Mouse (Mus musculus) stomach, embryonic 16.5 days (tissue): Measurements from ENCODE around the gene Rfx7. TPM values are rescaled to one million over a fixed set of nuclear protein-coding genes. Genes with fewer than 3 reads are reported as not detected.
"Not testable (repeated sequence)": the region's sequence is repeated elsewhere in the genome, so short reads cannot be mapped to it uniquely, and the experiment has no call there.

Source experiments
- ATAC-seq: fragments of 200-750 bp; cut with Nextera tagmentation; 2 replicates; pipeline ENCODE4 v1.8.0; 2017; ENCODE audit warnings: moderate number of reproducible peaks, moderate TSS enrichment; ENCODE audit not compliant: insufficient read depth, low FRiP score
- H3K27ac ChIP-seq: fragments of 300-500 bp; sonication (generic); 2 replicates; pipeline ENCODE4 v1.5.1; 2014; ENCODE audit warnings: low read length
- H3K27me3 ChIP-seq: fragments of 300-500 bp; sonication (generic); 2 replicates; pipeline ENCODE4 v1.6.1; 2014; ENCODE audit warnings: low read length, control low read depth, mixed read lengths; ENCODE audit not compliant: control insufficient read depth, insufficient read depth
- H3K36me3 ChIP-seq: fragments of 300-500 bp; sonication (generic); 2 replicates; pipeline ENCODE4 v1.6.1; 2014; ENCODE audit warnings: low read length; ENCODE audit not compliant: control insufficient read depth, insufficient read depth
- H3K4me1 ChIP-seq: fragments of 300-500 bp; sonication (generic); 2 replicates; pipeline ENCODE4 v1.6.1; 2014; ENCODE audit warnings: low read length, control low read depth, mixed read lengths; ENCODE audit not compliant: control insufficient read depth, insufficient read depth
- H3K4me2 ChIP-seq: fragments of 300-500 bp; sonication (generic); 2 replicates; pipeline ENCODE4 v1.6.1; 2014; ENCODE audit warnings: low read depth, low read length, mixed read lengths
- H3K4me3 ChIP-seq: fragments of 300-500 bp; sonication (generic); replicated peaks from 2 replicates; pipeline ENCODE4 v1.5.1; 2014; ENCODE audit warnings: mild to moderate bottlenecking, low read length
- H3K9ac ChIP-seq: fragments of 300-500 bp; sonication (generic); 2 replicates; pipeline ENCODE4 v1.6.1; 2014; ENCODE audit warnings: low read length
- H3K9me3 ChIP-seq: fragments of 300-500 bp; sonication (generic); replicated peaks from 2 replicates; pipeline ENCODE4 v1.6.1; 2016; ENCODE audit warnings: low read length, control low read depth; ENCODE audit not compliant: control insufficient read depth
- WGBS: fragments of 180-500 bp; shearing (Covaris S2); extraction: QIAGEN DNeasy Blood & Tissue Kit; methylation state at CpG from one replicate; pipeline ENCODE4 v1.1.7; 2014; 5-methylcytosine and 5-hydroxymethylcytosine counted together
- polyA plus RNA-seq: library from polyadenylated mRNA; unstranded; fragments of >200 nt; fragmentation: Nextera tagmentation; extraction: Ambion mirVana; gene quantifications from 2 replicates; pipeline ENCODE4 v1.2.1, GENCODE M21; 2015

Rfx7 gene
- polyA plus RNA-seq, 1 experiment from 2014 or later: 8.8 TPM

DNA sequence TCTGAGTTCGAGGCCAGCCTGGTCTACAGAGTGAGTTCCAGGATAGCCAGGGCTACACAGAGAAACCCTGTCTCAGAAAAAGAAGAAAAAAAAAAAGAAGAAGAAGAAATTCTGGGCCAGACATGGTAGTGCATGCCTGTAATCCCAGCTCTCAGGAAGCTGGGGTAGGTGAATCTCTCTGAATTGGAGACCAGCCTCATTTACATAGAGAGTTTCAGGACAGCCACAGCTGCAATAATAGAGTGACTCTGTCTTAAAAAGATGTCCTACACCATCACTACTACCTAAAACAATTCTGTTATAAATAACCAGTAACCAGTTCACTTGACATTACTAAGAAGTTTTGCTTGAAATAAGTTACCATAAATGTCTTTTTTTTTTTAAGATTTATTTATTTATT is 58.8 kb downstream of the Rfx7 start:
- H3K9ac ChIP-seq: no peak overlapping the region
- no peak for ATAC-seq
- 0 out of 2 replicates have a peak, but pooled peaks cover 4% of the 10 kb centered on the region for H3K36me3 ChIP-seq
- no peaks in the 10 kb centered on the region for H3K27me3 ChIP-seq
- 100% methylated on average over 1 of the region's 1 CpGs for WGBS
- no peak overlapping the region for H3K4me3 ChIP-seq
- no peak overlapping the region for H3K4me2 ChIP-seq
- no peak overlapping the region for H3K27ac ChIP-seq
- no peaks in the 10 kb centered on the region for H3K4me1 ChIP-seq
- H3K9me3 ChIP-seq: no peaks in the 10 kb centered on the region

GRCm38 (mm10) chr9:72592016-72592415 is 60.0 kb downstream of the Rfx7 start:
- Histone ChIP-seq H3K4me2 (no peak overlapping the region), H3K9ac (no peak overlapping the region), H3K27me3 (no peaks in the 10 kb centered on the region), H3K4me3 (no peak overlapping the region), H3K9me3 (no peaks in the 10 kb centered on the region), H3K4me1 (no peaks in the 10 kb centered on the region), H3K27ac (no peak overlapping the region), H3K36me3 (0 out of 2 replicates have a peak, but pooled peaks cover 4% of the 10 kb centered on the region)
- ATAC-seq: no peak

DNA sequence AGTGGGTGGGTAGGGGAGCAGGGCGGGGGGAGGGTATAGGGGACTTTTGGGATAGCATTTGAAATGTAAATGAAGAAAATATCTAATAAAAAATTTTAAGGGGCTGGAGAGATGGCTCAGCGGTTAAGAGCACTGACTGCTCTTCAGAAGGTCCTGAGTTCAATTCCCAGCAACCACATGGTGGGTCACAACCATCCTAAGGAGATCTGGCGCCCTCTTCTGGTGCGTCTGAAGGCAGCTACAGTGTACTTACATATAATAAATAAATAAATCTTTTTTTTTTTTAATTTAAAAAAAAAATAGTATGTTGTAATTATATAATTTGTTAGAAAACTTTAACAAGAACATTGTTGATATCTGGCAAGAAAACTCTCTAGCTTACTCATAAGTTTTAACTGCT is 62.6 kb downstream of the Rfx7 start:
- H3K27ac ChIP-seq, H3K4me3 ChIP-seq, H3K9me3 ChIP-seq, H3K36me3 ChIP-seq, H3K27me3 ChIP-seq, H3K4me1 ChIP-seq, ATAC-seq, H3K4me2 ChIP-seq, H3K9ac ChIP-seq: not testable (repeated sequence)
- WGBS: 84% methylated on average over 4 of the region's 4 CpGs

- Histone ChIP-seq H3K4me2 (no peak overlapping the region), H3K36me3 (no peaks in the 10 kb centered on the region), H3K9ac (no peak overlapping the region), H3K9me3 (no peaks in the 10 kb centered on the region), H3K4me3 (no peak overlapping the region), H3K27ac (no peak overlapping the region), H3K4me1 (no peaks in the 10 kb centered on the region), H3K27me3 (no peaks in the 10 kb centered on the region)
- no peak for ATAC-seq
- 95% methylated on average over 3 of the region's 3 CpGs for WGBS
Measured at GRCm38 (mm10) chr9:72600142-72600541, 68.1 kb downstream of the Rfx7 start.

- Histone ChIP-seq H3K4me3 (no peak overlapping the region), H3K27ac (no peak overlapping the region), H3K4me1 (no peaks in the 10 kb centered on the region), H3K27me3 (no peaks in the 10 kb centered on the region), H3K4me2 (no peak overlapping the region), H3K9me3 (no peaks in the 10 kb centered on the region), H3K9ac (no peak overlapping the region), H3K36me3 (no peaks in the 10 kb centered on the region)
- ATAC-seq: no peak
Measured at GRCm38 (mm10) chr9:72609771-72610170, 77.7 kb downstream of the Rfx7 start.

DNA sequence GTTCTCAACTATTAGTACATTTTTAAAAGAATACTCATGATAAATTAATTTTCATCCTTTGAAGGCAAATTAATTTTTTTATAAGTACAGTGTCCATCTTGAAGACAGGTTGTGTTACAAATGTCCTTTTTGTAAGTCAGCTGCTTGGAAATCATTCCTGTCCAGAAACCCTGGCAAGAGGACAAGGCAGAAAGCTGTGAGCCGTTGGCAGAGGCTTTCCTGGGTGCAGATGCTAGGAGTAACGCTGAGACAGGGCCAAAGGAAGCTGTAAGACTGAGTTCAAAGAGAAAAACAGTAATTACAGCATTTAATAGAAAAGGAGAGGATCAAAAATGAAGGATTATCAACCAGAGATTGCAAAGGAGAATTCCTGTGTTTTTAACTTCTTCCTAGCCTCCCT is 81.8 kb downstream of the Rfx7 start:
- ATAC-seq: no peak
- Histone ChIP-seq H3K4me1 (0 out of 2 replicates have a peak, but pooled peaks cover 3% of the 10 kb centered on the region), H3K27me3 (no peaks in the 10 kb centered on the region), H3K4me2 (no peak overlapping the region), H3K27ac (no peak overlapping the region), H3K36me3 (no peaks in the 10 kb centered on the region), H3K4me3 (no peak overlapping the region), H3K9me3 (no peaks in the 10 kb centered on the region), H3K9ac (no peak overlapping the region)
- 59% methylated on average over 2 of the region's 2 CpGs for WGBS

GRCm38 (mm10) chr9:72614786-72615480 is 82.9 kb downstream of the Rfx7 start:
- Histone ChIP-seq H3K4me1 (0 out of 2 replicates have a peak, but pooled peaks cover 3% of the 10 kb centered on the region), H3K9me3 (no peaks in the 10 kb centered on the region), H3K27ac (0 out of 2 replicates have a peak overlapping the region, but pooled peaks have one; percentile 57), H3K4me3 (no peak overlapping the region), H3K27me3 (no peaks in the 10 kb centered on the region), H3K36me3 (no peaks in the 10 kb centered on the region), H3K9ac (no peak overlapping the region), H3K4me2 (no peak overlapping the region)
- ATAC-seq: no peak; the same call in 1 of the 2 replicates
- 55% methylated on average over 6 of the region's 6 CpGs for WGBS

GRCm38 (mm10) chr9:72618037-72618436 is 86.0 kb downstream of the Rfx7 start:
- Histone ChIP-seq H3K36me3 (no peaks in the 10 kb centered on the region), H3K4me3 (no peak overlapping the region), H3K27ac (no peak overlapping the region), H3K4me2 (no peak overlapping the region), H3K27me3 (no peaks in the 10 kb centered on the region), H3K9ac (no peak overlapping the region), H3K9me3 (no peaks in the 10 kb centered on the region), H3K4me1 (0 out of 2 replicates have a peak, but pooled peaks cover 3% of the 10 kb centered on the region)
- no peak for ATAC-seq
- WGBS: 88% methylated on average over 3 of the region's 3 CpGs

- Histone ChIP-seq H3K27ac (no peak overlapping the region), H3K4me2 (no peak overlapping the region), H3K9me3 (no peaks in the 10 kb centered on the region), H3K4me1 (peaks cover 12% of the 10 kb centered on the region), H3K27me3 (no peaks in the 10 kb centered on the region), H3K36me3 (no peaks in the 10 kb centered on the region), H3K4me3 (no peak overlapping the region), H3K9ac (no peak overlapping the region)
- 95% methylated on average over 1 of the region's 1 CpGs for WGBS
- no peak for ATAC-seq
Measured at GRCm38 (mm10) chr9:72623605-72624004, 91.6 kb downstream of the Rfx7 start.
